Mouse (Mus musculus): Measurements from ENCODE around the gene Hnrnph1.

- TF ChIP-seq CTCF (IDR thresholded peaks at IDR 0.05; ENCODE audit: insufficient read depth, low read depth, low read length) (no peak), POLR2A (IDR thresholded peaks at IDR 0.05; ENCODE audit: insufficient read depth, low read depth, low read length) (no peak)
These were observed 41.1 kb downstream of the Hnrnph1 start for GRCm38 (mm10) chr11:50417856-50418255.
